Mouse (Mus musculus): ENCODE data around the gene Pnkd. TPM values are rescaled to one million over a fixed set of nuclear protein-coding genes. Genes with fewer than 3 reads are reported as not detected.
"Not testable (repeated sequence)": the region's sequence is repeated elsewhere in the genome, so short reads cannot be mapped to it uniquely, and the experiment has no call there.

Gene Pnkd
- polyA plus RNA-seq, 1 experiment from 2014 or later = 46.7 TPM

DNA sequence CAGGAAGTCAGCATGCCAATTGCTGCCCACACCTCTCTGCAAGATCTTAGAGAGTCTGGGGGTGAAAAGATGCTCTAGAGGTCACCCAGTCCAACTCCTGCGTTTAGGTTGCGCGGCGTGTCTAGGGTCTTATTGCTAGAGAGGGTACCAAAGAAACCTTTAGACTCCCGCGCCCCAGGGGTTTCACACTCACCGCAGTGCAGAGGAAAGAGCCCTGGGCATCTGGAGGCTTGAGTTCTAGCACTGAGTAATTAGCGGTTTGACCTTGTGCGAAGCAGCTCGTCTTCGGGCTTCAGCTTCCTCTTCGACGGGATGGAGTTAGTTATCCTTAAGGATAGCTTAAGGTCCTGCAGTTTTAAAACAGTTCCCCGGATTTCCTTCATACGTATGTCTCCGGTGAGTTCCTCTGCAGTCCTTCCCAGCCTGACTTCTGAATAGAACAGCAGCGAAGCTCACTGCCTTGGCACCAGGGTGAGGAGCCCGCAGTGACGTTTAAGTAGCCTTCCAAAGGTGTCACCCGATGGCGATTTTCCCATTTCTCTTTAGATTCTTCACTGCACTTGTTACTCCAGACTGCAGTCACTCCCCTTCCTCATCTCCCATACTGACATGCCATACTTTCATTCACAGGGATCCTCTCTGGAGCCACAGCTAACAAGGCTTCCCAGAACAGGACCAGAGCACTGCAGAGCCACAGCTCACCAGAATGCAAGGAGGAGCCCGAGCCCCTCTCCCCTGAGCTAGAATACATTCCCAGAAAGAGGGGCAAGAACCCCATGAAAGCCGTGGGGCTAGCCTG, 681 bp downstream of the Pnkd start:
- no peak for TF ChIP-seq CTCF (IDR thresholded peaks at IDR 0.05; ENCODE audit: low read depth)
- TF ChIP-seq EP300 (IDR thresholded peaks at IDR 0.05; ENCODE audit: low read depth) = no peak
- H3K27ac ChIP-seq (ENCODE audit: low read depth) = no peak overlapping the region
- H3K9ac ChIP-seq (replicated peaks) = peak overlapping the region; percentile 68
- ATAC-seq (no peak), DNase-seq (no peak)
- H3K4me2 ChIP-seq (ENCODE audit: low read depth, low read length) = peak overlapping the region; percentile 84
- H3K36me3 ChIP-seq (replicated peaks; ENCODE audit: insufficient read depth, low read length) = peaks cover 24% of the 10 kb centered on the region
- no peaks in the 10 kb centered on the region for H3K27me3 ChIP-seq (ENCODE audit: insufficient read depth, low read length)
- peak overlapping the region; percentile 76 for H3K4me3 ChIP-seq (ENCODE audit: low read depth, low read length)
- H3K4me1 ChIP-seq (ENCODE audit: insufficient read depth) = peaks cover 18% of the 10 kb centered on the region
- H3K9me3 ChIP-seq (ENCODE audit: low read length) = no peaks in the 10 kb centered on the region
- 4% methylated on average over 23 of the region's 23 CpGs for WGBS (ENCODE audit: insufficient replicate concordance)

DNA sequence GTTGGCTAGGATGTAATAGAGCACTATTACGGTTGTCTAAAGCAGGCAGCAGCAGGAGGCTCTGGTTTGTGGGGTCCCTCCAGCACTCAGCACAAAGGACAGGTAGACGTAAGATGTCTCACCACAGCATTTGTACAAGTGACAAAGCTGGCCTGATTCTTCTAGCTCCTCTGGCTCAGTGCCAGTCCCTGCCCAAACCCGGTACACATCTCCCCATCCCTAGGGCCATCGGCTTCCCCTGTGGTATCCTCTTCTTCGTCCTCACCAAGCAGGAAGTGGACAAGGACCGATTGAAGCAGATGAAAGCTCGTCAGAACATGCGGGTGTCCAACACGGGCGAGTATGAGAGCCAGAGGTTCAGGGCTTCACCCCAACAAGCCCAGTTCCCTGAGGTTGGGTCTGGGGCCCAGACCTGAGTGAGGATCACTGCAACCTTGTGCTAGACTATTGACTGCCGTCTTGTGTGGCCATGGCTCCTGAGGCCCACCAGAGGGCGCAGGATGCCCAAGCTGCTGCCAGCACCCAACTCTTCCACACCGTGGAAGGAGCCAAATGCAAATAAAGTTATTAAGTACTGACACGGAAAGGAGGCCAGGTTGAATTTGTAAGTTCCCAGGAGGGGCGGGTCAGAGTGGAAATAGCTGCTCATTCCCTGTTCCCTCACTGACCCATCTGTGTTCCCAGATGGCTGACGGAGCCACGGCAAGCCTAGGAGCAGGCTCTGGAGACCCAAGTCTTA, 2.3 kb downstream of the Pnkd start:
- H3K27ac ChIP-seq (ENCODE audit: low read depth); H3K27me3 ChIP-seq (ENCODE audit: insufficient read depth, low read length); H3K9ac ChIP-seq (replicated peaks); H3K4me2 ChIP-seq (ENCODE audit: low read depth, low read length); ATAC-seq; DNase-seq; H3K4me3 ChIP-seq (ENCODE audit: low read depth, low read length); H3K9me3 ChIP-seq (ENCODE audit: low read length): not testable (repeated sequence)
- WGBS (ENCODE audit: insufficient replicate concordance) = 60% methylated on average over 15 of the region's 17 CpGs
- Histone ChIP-seq H3K36me3 (replicated peaks; ENCODE audit: insufficient read depth, low read length) (peaks cover 16% of the 10 kb centered on the region), H3K4me1 (ENCODE audit: insufficient read depth) (peaks cover 18% of the 10 kb centered on the region)
- peak; percentile 50 for TF ChIP-seq CTCF (IDR thresholded peaks at IDR 0.05; ENCODE audit: low read depth)

DNA sequence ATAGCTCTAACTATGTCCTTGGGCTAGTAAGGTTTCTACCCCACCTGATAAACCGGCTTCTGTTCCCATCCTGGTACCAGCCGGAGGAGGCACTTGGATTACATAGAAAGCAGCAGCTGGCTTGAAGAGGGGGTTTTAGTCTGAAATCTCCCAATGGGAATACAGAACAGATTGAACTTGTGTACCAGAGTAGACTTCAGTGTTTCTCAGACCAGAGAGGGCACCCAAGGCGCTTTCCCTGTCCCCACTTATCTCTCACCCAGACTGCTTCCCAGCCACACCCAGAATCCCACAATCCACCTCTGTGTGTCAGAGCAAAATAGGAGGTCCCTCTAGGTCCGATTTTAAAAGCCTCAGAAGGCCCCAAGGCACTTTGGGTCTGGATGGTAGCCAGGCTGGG, 3.6 kb downstream of the Pnkd start:
- Histone ChIP-seq H3K4me1 (ENCODE audit: insufficient read depth) (peaks cover 18% of the 10 kb centered on the region), H3K36me3 (replicated peaks; ENCODE audit: insufficient read depth, low read length) (peaks cover 20% of the 10 kb centered on the region), H3K27me3 (ENCODE audit: insufficient read depth, low read length) (no peaks in the 10 kb centered on the region), H3K4me2 (ENCODE audit: low read depth, low read length) (no peak overlapping the region), H3K4me3 (ENCODE audit: low read depth, low read length) (no peak overlapping the region), H3K9ac (replicated peaks) (no peak overlapping the region), H3K27ac (ENCODE audit: low read depth) (no peak overlapping the region), H3K9me3 (ENCODE audit: low read length) (no peaks in the 10 kb centered on the region)
- DNase-seq (no peak), ATAC-seq (no peak)
- no peak for TF ChIP-seq EP300 (IDR thresholded peaks at IDR 0.05; ENCODE audit: low read depth)
- TF ChIP-seq CTCF (IDR thresholded peaks at IDR 0.05; ENCODE audit: low read depth) = no peak
- 71% methylated on average over 4 of the region's 4 CpGs for WGBS (ENCODE audit: insufficient replicate concordance)

- no peak for TF ChIP-seq CTCF (IDR thresholded peaks at IDR 0.05; ENCODE audit: low read depth)
- TF ChIP-seq EP300 (IDR thresholded peaks at IDR 0.05; ENCODE audit: low read depth) = no peak; the same call in 1 of the 2 replicates
- H3K4me3 ChIP-seq (ENCODE audit: low read depth, low read length) = no peak overlapping the region
- no peaks in the 10 kb centered on the region for H3K9me3 ChIP-seq (ENCODE audit: low read length)
- no peak overlapping the region for H3K4me2 ChIP-seq (ENCODE audit: low read depth, low read length)
- peak overlapping the region; percentile 22; the same call in 1 of the 2 replicates for H3K27ac ChIP-seq (ENCODE audit: low read depth)
- 81% methylated on average over 9 of the region's 9 CpGs for WGBS (ENCODE audit: insufficient replicate concordance)
- DNase-seq = no peak
- no peak overlapping the region for H3K9ac ChIP-seq (replicated peaks)
- peaks cover 16% of the 10 kb centered on the region for H3K4me1 ChIP-seq (ENCODE audit: insufficient read depth)
- no peaks in the 10 kb centered on the region for H3K27me3 ChIP-seq (ENCODE audit: insufficient read depth, low read length)
- peaks cover 24% of the 10 kb centered on the region for H3K36me3 ChIP-seq (replicated peaks; ENCODE audit: insufficient read depth, low read length)
- ATAC-seq = no peak
Measured at GRCm38 (mm10) chr1:74289248-74289647, 4.5 kb downstream of the Pnkd start.

DNA sequence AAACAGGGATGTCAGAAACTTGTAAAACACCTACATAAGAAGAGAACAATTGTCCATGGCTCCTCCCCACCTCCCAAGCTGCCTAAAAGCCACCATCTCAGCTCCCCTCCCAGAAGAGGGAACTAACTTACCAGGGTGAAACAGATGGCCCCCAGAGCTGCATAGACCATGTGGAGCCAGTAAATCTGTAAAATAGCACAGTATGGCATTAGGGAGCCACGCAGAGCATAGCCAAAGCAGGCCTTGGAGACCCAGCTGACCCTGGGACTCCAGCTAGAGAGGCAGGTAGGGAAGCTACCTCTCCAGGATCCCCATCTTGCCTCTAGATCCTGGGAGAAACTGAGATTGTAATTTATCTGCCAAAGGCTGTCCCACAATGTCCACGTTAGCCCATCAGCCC, 5.0 kb downstream of the Pnkd start:
- WGBS (ENCODE audit: insufficient replicate concordance) = 84% methylated on average over 2 of the region's 2 CpGs
- no peak for ATAC-seq
- no peak for DNase-seq
- peak overlapping the region; percentile 61 for H3K27ac ChIP-seq (ENCODE audit: low read depth)
- peaks cover 25% of the 10 kb centered on the region for H3K36me3 ChIP-seq (replicated peaks; ENCODE audit: insufficient read depth, low read length)
- no peak overlapping the region for H3K9ac ChIP-seq (replicated peaks)
- no peaks in the 10 kb centered on the region for H3K9me3 ChIP-seq (ENCODE audit: low read length)
- no peak overlapping the region for H3K4me2 ChIP-seq (ENCODE audit: low read depth, low read length)
- H3K27me3 ChIP-seq (ENCODE audit: insufficient read depth, low read length) = no peaks in the 10 kb centered on the region
- H3K4me3 ChIP-seq (ENCODE audit: low read depth, low read length) = no peak overlapping the region
- no peak for TF ChIP-seq EP300 (IDR thresholded peaks at IDR 0.05; ENCODE audit: low read depth)
- no peak for TF ChIP-seq CTCF (IDR thresholded peaks at IDR 0.05; ENCODE audit: low read depth)
- H3K4me1 ChIP-seq (ENCODE audit: insufficient read depth) = peaks cover 19% of the 10 kb centered on the region

- Histone ChIP-seq H3K9ac (replicated peaks) (no peak overlapping the region), H3K27me3 (ENCODE audit: insufficient read depth, low read length) (no peaks in the 10 kb centered on the region), H3K36me3 (replicated peaks; ENCODE audit: insufficient read depth, low read length) (peaks cover 25% of the 10 kb centered on the region), H3K27ac (ENCODE audit: low read depth) (no peak overlapping the region), H3K4me2 (ENCODE audit: low read depth, low read length) (no peak overlapping the region), H3K4me3 (ENCODE audit: low read depth, low read length) (no peak overlapping the region), H3K9me3 (ENCODE audit: low read length) (no peaks in the 10 kb centered on the region), H3K4me1 (ENCODE audit: insufficient read depth) (peaks cover 23% of the 10 kb centered on the region)
- TF ChIP-seq CTCF (IDR thresholded peaks at IDR 0.05; ENCODE audit: low read depth) = no peak
- no peak for TF ChIP-seq EP300 (IDR thresholded peaks at IDR 0.05; ENCODE audit: low read depth)
- ATAC-seq = no peak
- 80% methylated on average over 5 of the region's 5 CpGs for WGBS (ENCODE audit: insufficient replicate concordance)
- no peak for DNase-seq
Measured at GRCm38 (mm10) chr1:74290141-74290540, 5.4 kb downstream of the Pnkd start.
